ENCODE assay signal across 8 mouse cellular contexts in genomic region chr4:138068598-138068997, GRCm38 (mm10).
DNase-seq lines count a peak whose midpoint lies in the region; ATAC-seq and TF ChIP-seq lines count a peak whose summit lies in the region.

No protein-coding gene starts in this region.

- H3K9me3 ChIP-seq in heart, postnatal 0 days (replicated peaks; ENCODE audit: control insufficient read depth, low read length): no peaks in the 10 kb centered on the region
- no peaks in the 10 kb centered on the region for H3K9me3 ChIP-seq in lung, embryonic 14.5 days (ENCODE audit: low read depth, low read length)

- WGBS in spleen, adult 2 months: 69% methylated on average over 2 of the region's 2 CpGs
- WGBS in heart, postnatal 0 days: 42% methylated on average over 2 of the region's 2 CpGs
- 60% methylated on average over 2 of the region's 2 CpGs for WGBS in lung, embryonic 14.5 days
- 89% methylated on average over 2 of the region's 2 CpGs for WGBS in thymus, adult 2 months

- H3K36me3 ChIP-seq in spleen, adult 2 months (ENCODE audit: control insufficient read depth, insufficient read depth, low read length): peaks cover 15% of the 10 kb centered on the region
- H3K36me3 ChIP-seq in heart, postnatal 0 days (replicated peaks; ENCODE audit: control insufficient read depth, insufficient read depth, low read length): peaks cover 7% of the 10 kb centered on the region; the same call in 1 of the 2 replicates
- peaks cover 39% of the 10 kb centered on the region for H3K36me3 ChIP-seq in lung, embryonic 14.5 days (ENCODE audit: insufficient read depth)
- peaks cover 6% of the 10 kb centered on the region for H3K36me3 ChIP-seq in thymus, adult 2 months (ENCODE audit: control insufficient read depth, insufficient read depth, low read length)

- H3K27me3 ChIP-seq in spleen, adult 2 months (ENCODE audit: control insufficient read depth, insufficient read depth, low read length): no peaks in the 10 kb centered on the region
- H3K27me3 ChIP-seq in heart, postnatal 0 days (ENCODE audit: control insufficient read depth, insufficient read depth, low read length): no peaks in the 10 kb centered on the region
- H3K27me3 ChIP-seq in lung, embryonic 14.5 days (ENCODE audit: insufficient read depth, low read length): no peaks in the 10 kb centered on the region
- no peaks in the 10 kb centered on the region for H3K27me3 ChIP-seq in thymus, adult 2 months (ENCODE audit: control insufficient read depth, insufficient read depth, low read length)

- H3K4me3 ChIP-seq in spleen, adult 2 months (ENCODE audit: extremely low read depth, insufficient read depth, insufficient read length): no peak overlapping the region
- no peak overlapping the region for H3K4me3 ChIP-seq in heart, postnatal 0 days (ENCODE audit: low read depth, low read length)
- no peak overlapping the region for H3K4me3 ChIP-seq in lung, embryonic 14.5 days (ENCODE audit: low read depth, low read length)
- H3K4me3 ChIP-seq in thymus, adult 2 months (ENCODE audit: control insufficient read depth, insufficient read depth, low read length): no peak overlapping the region

- no peak for TF ChIP-seq EP300 in heart, postnatal 0 days (IDR thresholded peaks at IDR 0.05; ENCODE audit: low read depth)

- no peak for ATAC-seq in heart, postnatal 0 days (ENCODE audit: insufficient read depth, low read depth)
- ATAC-seq in lung, embryonic 14.5 days (ENCODE audit: insufficient read depth): no peak

- no peak for TF ChIP-seq POLR2A in spleen, adult 2 months (IDR thresholded peaks at IDR 0.05; ENCODE audit: low read depth, low read length)
- no peak for TF ChIP-seq POLR2A in thymus, adult 2 months (IDR thresholded peaks at IDR 0.05; ENCODE audit: control insufficient read depth, extremely low read depth, insufficient read depth, low read length, poor library complexity)

- no peaks in the 10 kb centered on the region; the same call in 1 of the 2 replicates for H3K4me1 ChIP-seq in spleen, adult 2 months (ENCODE audit: control insufficient read depth, insufficient read depth, insufficient read length)
- peaks cover 11% of the 10 kb centered on the region for H3K4me1 ChIP-seq in heart, postnatal 0 days (ENCODE audit: control insufficient read depth, insufficient read depth)
- H3K4me1 ChIP-seq in lung, embryonic 14.5 days (ENCODE audit: insufficient read depth): no peaks in the 10 kb centered on the region
- H3K4me1 ChIP-seq in thymus, adult 2 months (replicated peaks; ENCODE audit: control insufficient read depth, insufficient read depth, low read length): no peaks in the 10 kb centered on the region

- H3K9ac ChIP-seq in heart, postnatal 0 days (replicated peaks; ENCODE audit: low read depth, low read length): no peak overlapping the region
- no peak overlapping the region for H3K9ac ChIP-seq in lung, embryonic 14.5 days

- DNase-seq in adrenal gland, adult 8-10 months: peak; percentile 38
- no peak for DNase-seq in adrenal gland, postnatal 25 days
- no peak for DNase-seq in spleen, adult 2 months (ENCODE audit: low read depth in 1 of 2, low spot score in 2 of 2)
- DNase-seq in spleen, postnatal 10 days (ENCODE audit: low spot score in 2 of 2): no peak
- DNase-seq in heart, postnatal 0 days (ENCODE audit: low spot score): peak; percentile 43
- DNase-seq in lung, embryonic 14.5 days: peak; percentile 33
- DNase-seq in thymus, adult 2 months: no peak
- DNase-seq in urinary bladder, adult 2 months (ENCODE audit: low spot score): no peak

- H3K4me2 ChIP-seq in heart, postnatal 0 days (ENCODE audit: low read depth, low read length): no peak overlapping the region
- H3K4me2 ChIP-seq in lung, embryonic 14.5 days: no peak overlapping the region

- peak overlapping the region; percentile 29 for H3K27ac ChIP-seq in spleen, adult 2 months (ENCODE audit: insufficient read depth, low read length)
- H3K27ac ChIP-seq in heart, postnatal 0 days (ENCODE audit: low read depth): no peak overlapping the region
- H3K27ac ChIP-seq in lung, embryonic 14.5 days (ENCODE audit: low read depth): no peak overlapping the region
- H3K27ac ChIP-seq in thymus, adult 2 months (ENCODE audit: control insufficient read depth, insufficient read depth, low read length): no peak overlapping the region

- TF ChIP-seq CTCF in spleen, adult 2 months (IDR thresholded peaks at IDR 0.05; ENCODE audit: extremely low read depth, insufficient read depth, insufficient read length, insufficient replicate concordance): no peak
- no peak for TF ChIP-seq CTCF in heart, postnatal 0 days (IDR thresholded peaks at IDR 0.05; ENCODE audit: low read depth)
- no peak for TF ChIP-seq CTCF in lung, embryonic 14.5 days (IDR thresholded peaks at IDR 0.05; ENCODE audit: low read depth)
- no peak for TF ChIP-seq CTCF in thymus, adult 2 months (IDR thresholded peaks at IDR 0.05; ENCODE audit: borderline replicate concordance, control insufficient read depth, extremely low read depth, insufficient read depth, low read length, poor library complexity)

Comparison
In these comparisons a context has a peak if more than half of its experiments do, and no peak if none do; other contexts are left out.
1. DNase-seq: peak in adrenal gland, adult 8-10 months (single experiment), heart, postnatal 0 days (single experiment) and lung, embryonic 14.5 days (single experiment); none in adrenal gland, postnatal 25 days (single experiment), spleen, adult 2 months (0 of 2), spleen, postnatal 10 days (0 of 2), thymus, adult 2 months (single experiment) and urinary bladder, adult 2 months (single experiment).